Mouse (Mus musculus) liver, embryonic 12.5 days (tissue): ENCODE data around the gene Ppia. TPM values are rescaled to one million over a fixed set of nuclear protein-coding genes. Genes with fewer than 3 reads are reported as not detected.
A peak's percentile ranks its signal among the peaks of the same experiment; 100 is the strongest.
"Not testable (repeated sequence)": the region's sequence is repeated elsewhere in the genome, so short reads cannot be mapped to it uniquely, and the experiment has no call there.

Experiments used
- ATAC-seq: fragments of 200-750 bp; cut with Nextera tagmentation; 2 replicates; pipeline ENCODE4 v1.8.0; 2017; ENCODE audit warnings: moderate number of reproducible peaks, mild to moderate bottlenecking, moderate library complexity
- H3K27ac ChIP-seq: fragments of 300-500 bp; sonication (generic); 2 replicates; pipeline ENCODE4 v1.5.1; 2016; ENCODE audit warnings: mild to moderate bottlenecking
- H3K27me3 ChIP-seq: fragments of 300-500 bp; sonication (generic); replicated peaks from 2 replicates; pipeline ENCODE4 v1.6.1; 2016; ENCODE audit warnings: mild to moderate bottlenecking, moderate library complexity
- H3K36me3 ChIP-seq: fragments of 300-500 bp; sonication (generic); 2 replicates; pipeline ENCODE4 v1.6.1; 2016; ENCODE audit warnings: mild to moderate bottlenecking, moderate library complexity
- H3K4me1 ChIP-seq: fragments of 300-500 bp; sonication (generic); 2 replicates; pipeline ENCODE4 v1.6.1; 2016
- H3K4me2 ChIP-seq: fragments of 300-500 bp; sonication (generic); 2 replicates; pipeline ENCODE4 v1.6.1; 2016; ENCODE audit warnings: mild to moderate bottlenecking, moderate library complexity
- H3K4me3 ChIP-seq: fragments of 300-500 bp; sonication (generic); 2 replicates; pipeline ENCODE4 v1.5.1; 2016; ENCODE audit warnings: mild to moderate bottlenecking, moderate library complexity
- H3K9ac ChIP-seq: fragments of 300-500 bp; sonication (generic); 2 replicates; pipeline ENCODE4 v1.6.1; 2016; ENCODE audit warnings: mild to moderate bottlenecking, moderate library complexity
- H3K9me3 ChIP-seq: fragments of 300-500 bp; sonication (generic); replicated peaks from 2 replicates; pipeline ENCODE4 v1.6.1; 2016; ENCODE audit warnings: mild to moderate bottlenecking, moderate library complexity
- WGBS: fragments of 180-500 bp; shearing (Covaris S2); methylation state at CpG from one replicate; pipeline ENCODE4 v1.1.7; 2016; ENCODE audit not compliant: insufficient replicate concordance; 5-methylcytosine and 5-hydroxymethylcytosine counted together
- polyA plus RNA-seq: library from polyadenylated mRNA; unstranded; fragments of >200 nt; fragmentation: Nextera tagmentation; extraction: Ambion mirVana; gene quantifications from 2 replicates; pipeline ENCODE4 v1.2.1, GENCODE M21; 2016

The Ppia gene
- 3,798 and 3,900 TPM in 2 replicates for polyA plus RNA-seq

GRCm38 (mm10) chr11:6414751-6415550, at the start of gene Ppia:
TSS of gene Ppia (plus strand) at chr11:6415443.
- Histone ChIP-seq H3K4me1 (peaks cover 49% of the 10 kb centered on the region), H3K27ac (peak within 1 kb of the TSS; percentile 97), H3K4me3 (peak within 1 kb of the TSS; percentile 87), H3K9me3 (peaks cover 21% of the 10 kb centered on the region), H3K9ac (peak within 1 kb of the TSS; percentile 87), H3K36me3 (peaks cover 41% of the 10 kb centered on the region), H3K4me2 (peak within 1 kb of the TSS; percentile 86), H3K27me3 (no peaks in the 10 kb centered on the region)
- ATAC-seq = peak; percentile 66
- WGBS = 9% methylated on average over 21 of the region's 21 CpGs

- H3K27me3 ChIP-seq = no peaks in the 10 kb centered on the region
- ATAC-seq = peak; percentile 93
- H3K4me1 ChIP-seq = peaks cover 9% of the 10 kb centered on the region
- H3K27ac ChIP-seq = peak overlapping the region; percentile 62; the same call in 1 of the 2 replicates
- WGBS = 8% methylated on average over 11 of the region's 11 CpGs
- no peaks in the 10 kb centered on the region for H3K9me3 ChIP-seq
- 0 out of 2 replicates have a peak overlapping the region, but pooled peaks have one; percentile 6 for H3K4me3 ChIP-seq
- H3K4me2 ChIP-seq = peak overlapping the region; percentile 51
- H3K9ac ChIP-seq = no peak overlapping the region
- H3K36me3 ChIP-seq = no peaks in the 10 kb centered on the region
Observed at GRCm38 (mm10) chr11:6365885-6366284, 49.4 kb upstream of the Ppia start.

DNA sequence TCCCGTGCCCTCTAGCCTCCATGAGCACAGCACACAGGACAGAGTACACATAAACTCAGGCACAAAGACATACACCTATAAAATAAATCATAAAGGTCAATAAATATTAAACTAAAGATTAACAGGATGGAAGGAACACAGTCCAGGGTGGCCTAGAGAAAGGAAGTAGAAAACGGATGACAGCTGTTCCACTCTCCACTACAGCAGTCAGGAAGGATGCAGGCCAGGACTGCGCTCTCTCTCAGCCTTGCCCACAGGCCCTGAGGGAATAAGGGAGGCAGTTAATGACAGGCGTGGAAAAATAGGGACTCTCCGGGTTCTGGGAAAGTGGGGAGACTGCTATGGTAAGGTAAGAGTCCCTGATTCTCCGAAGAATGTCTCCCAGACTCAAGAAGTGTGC, 48.8 kb upstream of the Ppia start:
- WGBS = 72% methylated on average over 6 of the region's 6 CpGs
- Histone ChIP-seq H3K27ac (no peak overlapping the region), H3K9me3 (no peaks in the 10 kb centered on the region), H3K27me3 (no peaks in the 10 kb centered on the region), H3K4me3 (no peak overlapping the region), H3K36me3 (no peaks in the 10 kb centered on the region), H3K4me2 (no peak overlapping the region), H3K9ac (no peak overlapping the region), H3K4me1 (peaks cover 9% of the 10 kb centered on the region)
- no peak for ATAC-seq

GRCm38 (mm10) chr11:6367156-6367555, 48.1 kb upstream of the Ppia start:
- no peak overlapping the region for H3K4me2 ChIP-seq
- no peaks in the 10 kb centered on the region for H3K9me3 ChIP-seq
- H3K27ac ChIP-seq = no peak overlapping the region
- H3K9ac ChIP-seq = no peak overlapping the region
- H3K4me3 ChIP-seq = no peak overlapping the region
- WGBS = 67% methylated on average over 4 of the region's 4 CpGs
- no peaks in the 10 kb centered on the region for H3K36me3 ChIP-seq
- ATAC-seq = no peak
- H3K27me3 ChIP-seq = no peaks in the 10 kb centered on the region
- H3K4me1 ChIP-seq = peaks cover 9% of the 10 kb centered on the region

GRCm38 (mm10) chr11:6367986-6368385, 47.3 kb upstream of the Ppia start:
- not testable (repeated sequence) for H3K27me3 ChIP-seq, H3K4me3 ChIP-seq, H3K4me1 ChIP-seq, H3K9ac ChIP-seq, H3K9me3 ChIP-seq, H3K27ac ChIP-seq, H3K4me2 ChIP-seq, ATAC-seq, H3K36me3 ChIP-seq
- 71% methylated on average over 5 of the region's 5 CpGs for WGBS

- H3K4me1 ChIP-seq = no peaks in the 10 kb centered on the region
- no peak overlapping the region for H3K9ac ChIP-seq
- no peak overlapping the region for H3K27ac ChIP-seq
- no peak for ATAC-seq
- no peaks in the 10 kb centered on the region for H3K36me3 ChIP-seq
- H3K4me3 ChIP-seq = no peak overlapping the region
- H3K4me2 ChIP-seq = no peak overlapping the region
- H3K27me3 ChIP-seq = no peaks in the 10 kb centered on the region
- H3K9me3 ChIP-seq = no peaks in the 10 kb centered on the region
- 69% methylated on average over 11 of the region's 11 CpGs for WGBS
Observed at GRCm38 (mm10) chr11:6371376-6372155, 43.7 kb upstream of the Ppia start.

- Histone ChIP-seq H3K4me2 (no peak overlapping the region), H3K36me3 (no peaks in the 10 kb centered on the region), H3K9me3 (no peaks in the 10 kb centered on the region), H3K9ac (no peak overlapping the region), H3K4me1 (no peaks in the 10 kb centered on the region), H3K27ac (no peak overlapping the region), H3K27me3 (no peaks in the 10 kb centered on the region), H3K4me3 (no peak overlapping the region)
- 82% methylated on average over 9 of the region's 9 CpGs for WGBS
- no peak for ATAC-seq
Observed at GRCm38 (mm10) chr11:6372784-6373183, 42.5 kb upstream of the Ppia start.

DNA sequence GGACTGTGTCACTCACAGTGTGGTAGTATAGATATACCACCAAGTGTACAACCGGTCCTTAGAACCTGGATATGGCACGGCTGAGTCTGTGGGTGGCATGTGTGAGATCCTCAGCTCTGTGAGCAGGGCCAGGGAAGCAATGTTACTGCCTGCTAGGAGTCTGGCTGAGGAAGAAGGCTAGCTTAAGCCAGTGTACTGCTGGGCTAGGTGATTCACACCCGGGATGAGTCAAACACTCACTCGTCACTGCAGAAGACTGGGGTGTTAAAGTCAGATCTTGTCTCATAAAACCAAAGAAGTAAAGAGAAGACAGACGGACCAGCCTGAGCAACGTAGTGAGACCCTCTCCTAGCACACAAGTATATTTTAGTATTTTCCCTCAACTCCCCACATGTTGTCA, 34.3 kb upstream of the Ppia start:
- H3K36me3 ChIP-seq = no peaks in the 10 kb centered on the region
- H3K9me3 ChIP-seq = no peaks in the 10 kb centered on the region
- H3K4me2 ChIP-seq = no peak overlapping the region
- H3K27ac ChIP-seq = no peak overlapping the region
- 72% methylated on average over 6 of the region's 6 CpGs for WGBS
- no peak overlapping the region for H3K4me3 ChIP-seq
- ATAC-seq = no peak
- no peak overlapping the region for H3K9ac ChIP-seq
- no peaks in the 10 kb centered on the region for H3K27me3 ChIP-seq
- H3K4me1 ChIP-seq = no peaks in the 10 kb centered on the region

- Histone ChIP-seq H3K36me3 (peaks cover 12% of the 10 kb centered on the region), H3K4me2 (peak overlapping the region; percentile 96), H3K27ac (peak overlapping the region; percentile 90), H3K9ac (peak overlapping the region; percentile 89), H3K9me3 (no peaks in the 10 kb centered on the region), H3K4me3 (peak overlapping the region; percentile 91), H3K4me1 (peaks cover 41% of the 10 kb centered on the region), H3K27me3 (no peaks in the 10 kb centered on the region)
- ATAC-seq = no peak
- 80% methylated on average over 6 of the region's 6 CpGs for WGBS
Observed at GRCm38 (mm10) chr11:6388126-6388725, 27.0 kb upstream of the Ppia start.

DNA sequence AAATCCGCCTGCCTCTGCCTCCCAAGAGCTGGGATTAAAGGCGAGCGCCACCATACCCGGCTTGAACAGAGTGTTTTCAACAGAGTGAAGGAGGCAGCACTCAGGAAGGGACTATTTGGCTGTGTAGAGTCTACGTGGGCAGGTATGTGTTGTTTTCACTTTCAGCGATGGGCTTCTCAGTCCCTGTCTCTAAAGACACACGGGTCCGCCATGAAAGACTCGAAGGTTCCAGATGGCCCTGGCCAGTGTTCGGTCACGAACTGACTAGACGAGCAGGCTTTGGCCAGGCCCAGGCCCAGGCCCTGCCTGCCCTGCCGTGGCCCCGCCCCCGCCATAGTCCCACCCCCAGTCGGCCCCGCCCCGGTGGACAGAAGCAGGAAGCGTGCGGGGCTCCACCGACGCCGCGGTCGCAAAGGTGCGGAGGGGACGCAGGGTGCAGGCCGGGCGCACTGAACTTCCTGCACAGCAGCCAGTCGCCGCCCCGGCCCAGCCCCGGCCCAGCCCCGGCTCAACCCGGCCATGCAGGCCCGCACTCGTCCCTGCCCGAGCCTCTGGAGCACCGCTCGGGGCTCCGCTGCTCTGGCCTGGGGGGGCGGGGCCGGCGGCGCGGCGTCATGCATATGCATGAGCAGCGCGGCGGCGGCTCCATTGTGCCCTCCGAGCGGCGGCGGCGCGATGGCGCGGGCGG, 26.4 kb upstream of the Ppia start, which contains the start of gene Zmiz2:
Zmiz2 (plus strand) TSS at position 349 of the 688 bp plus-strand sequence.
- peak within 1 kb of the TSS; percentile 91 for H3K4me3 ChIP-seq
- no peaks in the 10 kb centered on the region for H3K27me3 ChIP-seq
- peak within 1 kb of the TSS; percentile 89 for H3K9ac ChIP-seq
- peaks cover 17% of the 10 kb centered on the region for H3K36me3 ChIP-seq
- H3K4me2 ChIP-seq = peak within 1 kb of the TSS; percentile 96
- peak; percentile 99 for ATAC-seq
- no peaks in the 10 kb centered on the region for H3K9me3 ChIP-seq
- WGBS = 5% methylated on average over 57 of the region's 60 CpGs
- peaks cover 41% of the 10 kb centered on the region for H3K4me1 ChIP-seq
- H3K27ac ChIP-seq = peak within 1 kb of the TSS; percentile 90

DNA sequence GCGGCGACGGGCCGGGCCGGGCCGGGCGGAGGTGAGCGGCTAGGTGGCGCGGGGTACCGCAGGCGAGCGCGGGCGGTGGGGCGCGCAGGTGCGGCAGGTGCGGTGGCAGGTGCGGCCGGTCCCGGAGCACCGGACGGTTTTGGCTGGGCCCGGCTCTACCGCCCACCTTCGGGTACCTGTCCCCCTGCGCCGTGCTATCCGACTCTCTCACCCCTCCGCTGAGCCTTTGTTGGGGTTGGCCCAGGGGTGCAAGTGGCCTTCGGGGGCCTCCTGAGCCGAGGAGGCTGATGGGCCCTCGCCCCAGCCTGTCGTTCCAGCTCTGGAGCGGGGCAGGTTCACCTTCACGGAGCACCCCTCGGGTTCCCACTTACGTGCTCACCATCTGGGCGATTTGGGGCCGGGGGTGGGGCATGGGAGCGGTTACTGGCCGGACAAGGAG, 25.7 kb upstream of the Ppia start:
- H3K4me3 ChIP-seq = peak overlapping the region; percentile 91
- peaks cover 41% of the 10 kb centered on the region for H3K4me1 ChIP-seq
- peak overlapping the region; percentile 96 for H3K4me2 ChIP-seq
- ATAC-seq = peak; percentile 7; the same call in 1 of the 2 replicates
- peaks cover 23% of the 10 kb centered on the region for H3K36me3 ChIP-seq
- H3K27ac ChIP-seq = peak overlapping the region; percentile 90
- no peaks in the 10 kb centered on the region for H3K27me3 ChIP-seq
- WGBS = under 1% methylated on average over 25 of the region's 43 CpGs
- no peaks in the 10 kb centered on the region for H3K9me3 ChIP-seq
- peak overlapping the region; percentile 89 for H3K9ac ChIP-seq
